Mouse (Mus musculus) neutrophil, adult 65 days (primary cell): Measurements from ENCODE around the gene Il31. TPM values are rescaled to one million over a fixed set of nuclear protein-coding genes. Genes with fewer than 3 reads are reported as not detected.

Experiments used
- total RNA-seq: library from RNA; stranded (reverse); gene quantifications from 2 replicates; pipeline ENCODE4 v1.2.4, GENCODE M21; 2023

Gene Il31
- total RNA-seq: not detected in 2 replicates

DNA sequence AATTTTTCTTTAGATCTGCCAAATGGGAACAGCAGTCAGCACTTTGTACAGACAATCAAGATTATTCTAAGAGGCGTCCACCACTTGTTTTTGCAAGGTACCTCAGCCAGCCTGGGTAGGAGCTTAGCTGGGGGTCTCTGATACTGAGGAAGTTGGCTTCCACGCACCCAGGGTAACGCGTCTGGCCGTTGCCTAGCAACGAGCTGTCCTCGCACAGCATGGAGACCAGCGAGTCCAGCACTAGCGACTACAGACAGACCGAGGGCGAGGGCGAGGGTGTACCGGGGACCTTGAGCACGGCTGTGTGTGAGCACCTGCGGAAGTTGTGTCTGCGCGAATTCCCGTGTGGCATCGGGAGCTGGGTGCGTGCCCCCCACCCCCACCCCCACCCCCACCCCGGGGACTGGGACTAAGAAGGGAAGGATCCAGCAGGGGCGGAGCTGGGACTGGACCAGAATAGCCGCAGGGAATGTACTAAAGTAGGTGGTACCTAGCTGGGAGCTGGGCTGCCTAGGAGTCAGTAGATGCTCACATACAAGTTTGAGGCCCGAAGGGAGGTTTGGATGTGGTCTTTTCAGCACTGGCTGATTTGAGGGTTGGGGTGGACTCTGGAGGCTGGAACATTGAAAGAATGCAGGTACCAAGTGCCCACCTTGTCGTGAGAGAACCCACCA is at the start of gene Il31, which contains the start of gene Lrrc43:
TSS of gene Il31 (minus strand) at position 378 of the 674 bp plus-strand sequence.
TSS of gene Lrrc43 (plus strand) at position 194 of the 674 bp plus-strand sequence.

GRCm38 (mm10) chr5:123525281-123525680 is 36.0 kb upstream of the Il31 start, which contains the start of gene Gm49027:
Gene Gm49027, minus strand, starts transcription at chr5:123525488.

GRCm38 (mm10) chr5:123523692-123524392 is 34.6 kb upstream of the Il31 start, which contains the start of gene Diablo:
Gene Diablo, minus strand, starts transcription at chr5:123524176.

GRCm38 (mm10) chr5:123510160-123510559 is 20.9 kb upstream of the Il31 start, which contains the start of gene B3gnt4:
Gene B3gnt4, plus strand, starts transcription at chr5:123510460.

Other genes starting within 250 kb of the Il31 start
- 0.20 and 0.22 TPM in 2 replicates for gene Wdr66, start 237.4 kb downstream of the Il31 start, total RNA-seq
- 3.8 and 6.1 TPM in 2 replicates for gene Bcl7a, start 145.7 kb downstream of the Il31 start, total RNA-seq
- 40.6 and 61.0 TPM in 2 replicates for gene Mlxip, start 94.7 kb downstream of the Il31 start, total RNA-seq
- gene Lrrc43, start 184 bp downstream of the Il31 start, total RNA-seq: 0.18 TPM in 1 of 2 replicates, not detected in the other
- gene B3gnt4, start 21.0 kb upstream of the Il31 start, total RNA-seq: not detected in 2 replicates
- gene Diablo, start 34.7 kb upstream of the Il31 start, total RNA-seq: 39.7 and 47.5 TPM in 2 replicates
- 2.2 and 6.1 TPM in 2 replicates for gene Gm49027, start 36.0 kb upstream of the Il31 start, total RNA-seq
- gene Vps33a, start 83.5 kb upstream of the Il31 start, total RNA-seq: 38.0 and 56.0 TPM in 2 replicates
- 92.6 and 115 TPM in 2 replicates for gene Clip1, start 195.1 kb upstream of the Il31 start, total RNA-seq
- 111 and 157 TPM in 2 replicates for gene Zcchc8, start 231.6 kb upstream of the Il31 start, total RNA-seq